Mouse (Mus musculus): ENCODE results near the gene Mrgpre.

DNA sequence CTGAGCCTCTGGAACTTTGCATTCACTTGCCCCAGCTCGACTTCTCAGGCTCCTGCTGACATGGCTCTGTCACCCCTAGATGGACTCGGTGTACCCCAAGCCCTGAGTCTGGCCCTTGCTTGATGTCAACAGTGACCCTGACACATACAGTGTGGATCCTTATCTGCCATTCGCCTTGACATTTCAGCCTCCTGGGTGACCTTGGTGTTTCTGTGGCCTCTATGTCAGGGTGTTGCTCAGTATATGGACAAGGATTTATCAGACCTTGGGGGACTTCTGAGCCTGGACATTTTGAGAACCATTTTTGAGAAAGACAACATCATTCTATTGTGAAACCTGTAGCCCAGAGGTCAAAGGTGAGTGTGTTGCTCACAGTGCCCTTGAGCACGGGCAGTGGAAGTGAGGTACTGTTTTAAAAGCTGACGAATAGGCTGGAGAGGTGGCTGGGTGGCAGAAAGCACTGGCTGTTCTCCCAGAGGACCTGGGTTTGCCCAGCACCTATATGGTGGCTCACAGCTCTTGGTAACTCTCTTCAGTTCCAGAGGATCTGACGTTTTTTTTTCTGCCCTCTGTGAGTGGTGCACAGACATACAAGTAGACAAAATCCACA is 49.4 kb upstream of the Mrgpre start:
- TF ChIP-seq CTCF (IDR thresholded peaks at IDR 0.05; ENCODE audit: low read depth): no peak
- TF ChIP-seq EP300 (optimal IDR thresholded peaks at IDR 0.05): no peak
